Mouse (Mus musculus) cerebellum, postnatal 25 days (tissue): ENCODE results near the gene Maml1.
A peak's percentile ranks its signal among the peaks of the same experiment; 100 is the strongest.

Experiments
- DNase-seq, 2 experiments: peaks; one replicate each; pipeline ENCODE4 v3.0.0; 2021; ENCODE audit warnings: mixed read lengths in 2 of 2

The Maml1 gene

DNA sequence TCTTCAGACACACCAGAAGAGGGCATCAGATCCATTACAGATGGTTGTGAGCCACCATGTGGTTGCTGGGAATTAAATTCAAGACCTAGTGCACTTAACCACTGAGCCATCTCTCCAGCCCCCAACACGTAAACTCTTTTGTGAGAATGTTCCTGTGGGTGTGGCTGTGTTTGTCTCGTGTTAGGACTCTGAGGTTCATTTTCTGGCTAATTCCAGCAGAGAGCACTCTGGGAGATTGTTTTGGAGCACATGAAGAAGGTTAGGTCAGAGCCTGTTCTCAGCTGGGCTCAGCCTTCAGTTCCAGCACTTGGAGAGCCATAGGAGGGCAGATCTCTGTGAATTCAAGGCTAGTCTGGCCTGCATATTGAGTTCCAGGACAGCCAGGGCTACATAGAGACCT lies 72.3 kb downstream of the Maml1 start:
- no peak for DNase-seq

DNA sequence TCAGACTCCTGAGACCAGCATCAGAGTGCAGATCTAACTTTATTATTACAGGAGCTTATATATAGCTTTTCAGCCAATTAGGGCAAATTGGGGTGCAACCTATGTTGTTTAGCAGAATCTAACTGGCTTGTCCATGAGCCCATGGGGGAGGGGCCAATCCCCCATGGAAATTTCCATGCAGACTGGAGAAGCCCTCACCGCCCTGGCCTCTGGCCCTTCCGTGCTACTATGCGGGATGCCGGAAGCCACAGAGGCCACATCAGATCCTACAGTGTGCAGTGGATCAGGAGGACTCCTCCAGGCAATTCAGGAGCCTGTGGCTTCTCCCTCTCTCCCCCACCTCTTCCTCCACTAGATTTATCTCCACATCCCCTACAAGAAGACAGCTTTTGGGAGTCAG lies 74.3 kb downstream of the Maml1 start:
- peak in 1 of 2 experiments; percentile 53 for DNase-seq

DNA sequence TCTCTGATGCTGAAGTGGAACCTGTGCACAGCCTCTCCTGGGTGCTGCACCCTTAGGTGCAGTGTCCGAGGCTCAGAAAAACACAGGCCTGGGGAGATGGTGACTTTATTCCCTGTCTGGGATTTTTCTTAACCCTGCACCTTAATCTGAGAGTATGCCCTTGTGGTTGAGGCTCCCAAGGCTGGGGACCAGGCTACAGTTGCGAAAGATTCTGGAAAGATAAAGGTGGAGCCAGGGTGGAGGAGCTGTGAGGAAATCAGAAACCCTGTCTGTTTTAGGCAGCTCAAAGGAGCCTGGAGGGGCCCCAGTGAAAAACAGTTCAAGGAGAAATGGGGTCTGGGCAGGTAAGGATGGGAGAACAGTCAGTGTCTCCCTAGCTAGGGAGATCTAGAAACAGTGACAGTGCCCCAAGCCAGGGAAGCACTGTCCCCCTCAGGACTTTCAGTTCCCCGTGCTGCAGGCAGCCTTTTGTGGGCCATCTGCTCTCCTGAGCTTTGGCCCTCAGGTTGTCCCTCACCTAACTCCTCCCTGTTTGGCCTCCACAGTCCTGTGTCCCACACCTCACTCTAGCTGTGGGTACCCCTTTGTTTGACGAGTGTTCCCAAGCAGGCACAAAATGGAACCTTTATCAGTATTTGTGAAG lies 75.3 kb downstream of the Maml1 start:
- no peak for DNase-seq

DNA sequence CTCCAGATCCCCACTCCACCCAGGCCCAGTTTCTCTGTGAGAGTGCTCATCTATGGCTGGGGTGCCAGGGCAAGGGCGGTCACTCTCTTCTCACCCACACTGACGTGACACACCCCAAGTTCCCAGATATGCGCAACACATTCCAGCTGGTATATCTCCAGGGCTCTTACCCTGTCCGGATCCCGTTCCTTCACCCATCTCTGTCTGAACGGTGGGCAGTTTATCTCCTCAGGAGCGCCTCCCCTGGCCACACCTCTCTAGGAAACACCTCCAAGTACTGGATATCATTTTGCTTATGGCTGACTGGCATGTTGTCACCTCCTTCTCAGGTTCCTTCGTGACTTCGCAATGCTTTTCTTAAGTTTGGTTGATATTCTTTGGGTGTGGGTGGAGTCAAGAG lies 76.5 kb downstream of the Maml1 start:
- no peak for DNase-seq

DNA sequence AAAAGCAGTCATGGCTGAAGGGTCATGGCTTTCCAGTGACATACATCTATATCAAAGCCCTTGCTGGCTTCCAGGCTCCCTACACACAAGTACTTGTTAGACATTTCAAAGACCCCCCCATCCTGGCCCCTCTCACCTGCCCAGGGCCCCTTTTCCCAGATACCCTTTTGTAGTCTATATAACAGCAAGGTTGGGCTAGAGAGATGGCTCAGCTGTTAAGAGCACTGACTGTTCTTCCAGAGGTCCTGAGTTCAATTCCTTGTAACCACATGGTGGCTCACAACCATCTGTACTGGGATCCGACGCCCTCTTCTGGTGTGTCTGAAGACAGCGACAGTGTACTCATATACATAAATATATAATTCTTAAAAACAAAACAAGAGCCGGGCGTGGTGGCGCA lies 77.5 kb downstream of the Maml1 start:
- DNase-seq, result no peak

DNA sequence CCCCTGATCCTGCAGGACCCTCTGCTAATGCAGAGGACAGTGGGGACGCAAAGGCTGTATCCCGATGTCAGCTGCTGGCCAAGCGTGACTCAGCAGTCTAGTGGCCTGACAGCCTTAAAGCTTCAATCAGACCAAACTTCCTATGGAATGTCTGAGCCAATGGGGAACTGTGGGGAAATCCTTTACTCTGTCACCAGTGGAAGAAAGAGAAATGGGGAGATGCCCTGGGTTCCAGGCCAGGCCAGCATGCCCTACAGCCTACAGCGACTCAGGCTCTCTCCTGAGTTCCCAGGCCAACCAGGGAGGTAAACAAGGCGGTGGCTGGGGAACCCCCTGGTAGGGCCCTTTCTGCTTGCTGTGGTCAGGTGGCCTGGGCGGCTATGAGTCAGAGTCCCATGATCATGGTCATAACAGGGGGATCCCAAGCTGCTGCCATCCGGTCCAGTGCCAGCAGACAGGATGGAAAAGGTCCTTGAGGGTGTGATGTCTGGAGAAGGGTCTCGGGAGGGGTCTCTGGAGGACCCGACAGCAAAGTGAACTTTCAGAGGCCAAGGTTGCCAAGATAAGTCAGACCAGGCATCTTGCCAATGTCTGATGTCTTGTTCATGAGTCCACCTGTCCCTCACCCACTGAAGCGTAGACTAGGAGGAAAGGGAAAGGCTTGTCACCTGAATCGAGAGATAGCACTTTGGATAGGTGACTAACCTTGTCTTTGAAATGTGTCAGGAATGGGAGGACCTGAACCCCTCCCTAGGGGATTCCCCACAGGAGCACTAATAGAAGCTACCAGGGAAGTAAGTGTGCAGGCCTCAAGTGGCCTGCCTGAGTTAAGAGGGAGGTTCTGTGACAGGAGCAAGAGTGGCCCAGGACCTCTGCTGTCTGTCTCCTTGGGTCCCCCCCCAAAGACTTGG lies 79.0 kb downstream of the Maml1 start:
- DNase-seq, result peak; percentile 70 to 78

DNA sequence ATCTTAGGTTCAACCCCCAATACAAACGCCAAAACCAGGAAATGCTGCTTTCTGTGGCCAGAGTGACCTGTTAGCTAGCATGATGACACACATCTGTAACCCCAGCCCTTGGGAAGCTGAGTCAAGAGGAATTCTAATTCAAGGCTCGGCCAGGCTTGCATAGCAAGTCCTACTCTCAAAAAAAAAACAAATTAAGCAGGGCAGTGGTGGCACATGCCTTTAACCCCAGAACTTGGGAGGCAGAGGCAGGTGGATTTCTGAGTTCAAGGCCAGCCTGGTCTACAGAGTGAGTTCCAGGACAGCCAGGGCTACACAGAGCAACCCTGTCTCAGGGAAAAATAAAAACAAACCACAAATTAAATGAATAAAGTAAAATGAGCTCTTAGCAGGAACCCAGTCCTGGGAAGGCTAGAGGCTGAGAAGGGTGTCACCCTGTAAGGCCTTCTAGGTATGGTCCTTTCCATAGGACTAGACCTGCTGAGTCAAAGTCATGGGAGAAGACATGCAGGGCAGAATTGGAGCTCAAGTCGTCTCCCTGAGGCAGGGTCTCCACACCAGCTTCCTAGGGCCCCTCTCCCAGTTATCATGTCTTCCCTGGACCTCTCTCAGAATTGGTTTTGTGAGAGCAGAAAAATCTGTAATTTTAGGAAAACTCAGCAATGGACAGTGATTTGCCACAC lies 79.9 kb downstream of the Maml1 start:
- no peak for DNase-seq

DNA sequence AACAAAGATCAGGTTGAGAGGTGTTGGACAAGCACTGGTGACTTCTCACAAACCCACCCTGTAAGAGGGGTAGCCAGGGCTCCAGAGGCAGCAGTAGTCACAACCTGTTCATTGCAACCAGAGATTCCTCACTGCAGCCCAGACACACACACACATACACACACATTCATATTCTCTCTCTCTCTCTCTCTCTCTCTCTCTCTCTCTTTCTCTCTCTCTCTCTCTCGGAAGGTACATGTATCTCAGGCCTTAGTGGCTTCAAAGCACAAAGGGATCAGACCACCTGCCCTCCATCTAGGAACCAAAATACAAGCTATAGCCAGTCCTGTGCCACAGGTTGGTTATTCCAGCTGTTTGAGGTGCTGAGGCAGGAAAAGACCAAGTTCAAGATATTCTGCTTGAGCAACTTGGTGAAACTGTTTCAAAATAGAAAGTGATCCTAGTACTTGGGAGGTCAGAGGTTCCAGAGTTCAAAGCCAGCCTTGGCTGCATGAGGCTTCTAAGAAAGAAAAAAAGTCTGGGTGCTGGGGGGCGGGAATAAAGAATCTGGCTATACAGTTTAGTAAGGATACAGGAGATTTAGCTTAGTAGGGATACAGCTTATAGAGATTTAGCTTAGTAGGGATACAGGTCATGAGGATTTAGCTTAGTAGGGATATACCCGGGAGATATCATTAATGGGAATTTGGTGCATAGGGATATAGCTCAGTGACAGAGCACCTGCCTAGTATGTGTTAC lies 80.6 kb downstream of the Maml1 start:
- no peak for DNase-seq

DNA sequence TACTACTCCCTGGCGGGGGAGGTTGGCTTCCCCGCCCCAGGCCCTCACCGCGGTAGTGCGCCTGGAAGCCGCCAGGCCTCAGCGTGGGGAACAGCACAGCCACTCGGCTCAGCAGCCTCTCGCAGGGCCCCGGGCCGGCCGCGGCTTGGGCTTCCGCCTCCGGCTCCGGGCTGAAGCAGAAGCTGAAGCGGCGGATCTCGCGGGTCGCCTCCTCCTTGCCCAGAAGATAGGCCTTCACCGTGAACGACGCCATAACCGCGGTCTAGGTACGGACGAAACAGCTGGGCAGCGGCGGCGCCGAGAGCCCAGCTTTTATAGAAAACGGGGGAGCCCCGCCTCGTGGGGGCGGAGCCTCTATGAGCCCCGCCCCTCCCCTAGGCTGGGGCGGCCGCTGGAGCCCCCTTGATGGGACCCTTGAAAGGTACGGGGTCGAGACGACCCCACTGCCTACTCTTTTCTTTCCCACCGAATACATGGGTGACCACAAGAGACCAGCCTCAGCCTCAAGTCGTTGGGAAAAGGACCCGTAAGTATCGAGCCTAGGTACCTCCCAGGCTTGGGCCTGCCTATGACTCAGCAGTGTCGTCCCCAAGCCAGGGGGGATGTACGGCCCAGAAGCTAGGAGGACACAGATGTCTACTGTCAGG lies 81.5 kb downstream of the Maml1 start, which contains the start of the genes Sqstm1 and Mgat4b:
Gene Sqstm1, minus strand, starts transcription at position 323 of the 647 bp plus-strand sequence.
Gene Mgat4b, plus strand, starts transcription at position 386 of the 647 bp plus-strand sequence.
- peak; percentile 83 to 86 for DNase-seq

DNA sequence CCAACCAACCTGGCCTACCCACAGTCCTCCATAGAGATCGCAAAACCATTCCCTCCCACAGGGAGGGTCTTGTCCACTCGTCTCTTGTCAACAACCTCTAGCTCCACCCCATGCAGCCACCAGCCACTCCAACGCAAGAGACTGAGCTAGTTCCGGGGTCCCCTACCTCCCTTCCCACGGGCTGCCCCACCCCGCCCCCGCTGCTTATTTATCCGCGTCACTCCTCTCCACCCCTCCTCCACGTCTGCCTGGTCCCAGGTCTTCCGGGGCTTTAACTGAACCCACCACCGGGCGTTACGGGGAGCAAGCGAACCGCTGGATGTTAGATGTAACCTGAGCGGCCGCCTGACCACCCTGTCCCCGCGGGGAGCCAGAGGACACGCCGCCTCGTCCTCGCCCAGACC lies 82.0 kb downstream of the Maml1 start:
- peak; percentile 89 to 94 for DNase-seq

DNA sequence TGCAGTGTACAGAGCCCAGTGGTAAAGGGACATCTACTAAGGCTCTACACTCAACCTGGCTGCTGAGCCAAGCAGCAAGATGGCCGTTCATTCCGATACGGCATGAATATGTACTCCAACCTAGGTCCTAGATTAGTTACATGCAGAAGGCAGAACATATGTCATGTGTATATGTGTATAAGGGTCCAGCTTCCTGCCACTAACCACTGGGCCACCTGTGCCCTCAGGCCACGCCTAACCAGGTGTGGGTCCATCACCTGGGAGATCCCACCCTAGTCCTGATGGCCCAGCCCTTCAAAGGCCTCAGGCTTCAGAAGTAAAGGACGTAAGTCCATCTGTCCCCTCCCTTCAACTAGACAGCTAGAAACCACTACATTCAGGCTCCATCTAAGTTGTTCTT lies 84.1 kb downstream of the Maml1 start:
- DNase-seq, result no peak

DNA sequence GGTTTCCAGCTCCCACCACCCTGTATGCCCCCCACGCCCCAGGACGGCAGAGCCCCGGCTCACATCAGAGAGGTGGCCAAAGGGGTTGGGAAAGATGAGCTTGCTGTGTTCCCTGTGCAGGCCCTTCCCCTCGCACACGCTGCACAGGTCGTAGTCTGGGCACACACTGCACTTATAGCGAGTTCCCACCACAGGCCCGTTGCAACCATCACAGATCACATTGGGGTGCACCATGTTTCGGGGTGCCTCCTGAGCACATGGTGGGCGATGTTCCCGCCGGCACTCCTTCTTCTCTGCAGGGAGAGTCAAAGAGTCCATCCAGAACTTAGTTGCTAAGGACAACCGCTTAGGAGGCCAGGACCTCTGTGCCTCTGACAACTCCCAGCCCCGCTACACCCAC lies 84.8 kb downstream of the Maml1 start:
- no peak for DNase-seq

DNA sequence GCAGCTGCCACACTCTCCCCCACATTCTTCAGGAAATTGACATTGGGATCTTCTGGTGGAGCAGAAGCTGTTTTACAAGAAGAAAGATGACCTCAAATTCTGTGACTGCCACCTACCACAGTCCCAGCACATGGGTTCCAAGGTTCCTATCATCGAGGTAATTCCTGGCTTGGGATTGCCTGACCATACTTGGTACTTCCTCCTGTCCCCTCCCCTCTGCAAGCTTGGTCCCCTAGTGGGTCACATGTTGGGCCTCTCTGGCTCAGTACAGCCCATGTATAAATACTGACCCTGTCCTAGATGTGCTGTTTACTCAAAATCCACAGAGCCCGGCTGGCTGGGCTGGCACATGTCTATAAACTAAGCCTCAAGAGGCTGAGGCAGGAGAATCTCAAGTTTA lies 86.1 kb downstream of the Maml1 start:
- DNase-seq, result no peak
